Mouse (Mus musculus) heart, adult 2 months (tissue): ENCODE measurements at regions not wholly inside any gene's neighbourhood (a gene's known extent, or its start where the extent isn't known, plus 50 kb on each side); places are given as distances from the start of the nearest gene placed in this dataset.

Experiments used
- CTCF ChIP-seq: fragments of 200-600 bp; IDR thresholded peaks from 2 replicates; pipeline ENCODE4 v1.8.1; 2022; ENCODE audit warnings: antibody characterized with exemption, mild to moderate bottlenecking, moderate library complexity
- POLR2A ChIP-seq: fragments of 200-500 bp; IDR thresholded peaks from 2 replicates; pipeline ENCODE4 v1.6.1; 2011; ENCODE audit warnings: mild to moderate bottlenecking, low read depth, low read length, control low read depth; ENCODE audit not compliant: insufficient read depth

DNA sequence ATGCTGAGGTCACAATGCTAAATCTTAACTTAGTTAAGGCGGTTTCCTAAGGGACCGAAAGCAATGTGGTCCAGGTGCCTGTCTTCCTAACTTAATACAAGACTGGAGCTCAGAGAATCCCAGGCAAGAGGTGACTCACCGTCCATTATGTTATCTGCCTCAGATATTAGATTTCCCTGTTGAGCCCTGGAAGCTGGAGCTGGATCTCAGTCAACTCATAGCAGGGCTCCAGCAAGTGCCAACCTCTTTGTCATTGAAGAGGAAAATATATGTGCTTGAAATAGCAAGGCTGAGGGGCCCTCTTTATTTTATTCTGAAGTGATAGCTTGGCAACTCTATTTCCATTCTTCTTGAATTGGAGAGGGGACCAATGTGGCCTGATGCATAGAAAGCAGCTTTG is 95.0 kb upstream of the Rbfox1 start:
- no peak for TF ChIP-seq CTCF
- no peak for TF ChIP-seq POLR2A
